Mouse (Mus musculus) hindbrain, embryonic 12.5 days (tissue): ENCODE results near the gene Lmtk2. TPM values are rescaled to one million over a fixed set of nuclear protein-coding genes. Genes with fewer than 3 reads are reported as not detected.

ENCODE experiments used
- ATAC-seq: fragments of 200-750 bp; cut with Nextera tagmentation; 2 replicates; pipeline ENCODE4 v1.8.0; 2017; ENCODE audit warnings: moderate TSS enrichment; ENCODE audit not compliant: low FRiP score
- H3K27ac ChIP-seq: fragments of 300-500 bp; sonication (generic); 2 replicates; pipeline ENCODE4 v1.5.1; 2016; ENCODE audit warnings: mild to moderate bottlenecking
- H3K27me3 ChIP-seq: fragments of 300-500 bp; sonication (generic); 2 replicates; pipeline ENCODE4 v1.6.1; 2016; ENCODE audit warnings: mild to moderate bottlenecking
- H3K36me3 ChIP-seq: fragments of 300-500 bp; sonication (generic); 2 replicates; pipeline ENCODE4 v1.6.1; 2016; ENCODE audit warnings: mild to moderate bottlenecking
- H3K4me1 ChIP-seq: fragments of 300-500 bp; sonication (generic); 2 replicates; pipeline ENCODE4 v1.6.1; 2016
- H3K4me2 ChIP-seq: fragments of 300-500 bp; sonication (generic); replicated peaks from 2 replicates; pipeline ENCODE4 v1.6.1; 2016; ENCODE audit warnings: mild to moderate bottlenecking
- H3K4me3 ChIP-seq: fragments of 300-500 bp; sonication (generic); 2 replicates; pipeline ENCODE4 v1.5.1; 2016; ENCODE audit warnings: mild to moderate bottlenecking
- H3K9ac ChIP-seq: fragments of 300-500 bp; sonication (generic); 2 replicates; pipeline ENCODE4 v1.6.1; 2016; ENCODE audit warnings: mild to moderate bottlenecking, moderate library complexity
- H3K9me3 ChIP-seq: fragments of 300-500 bp; sonication (generic); replicated peaks from 2 replicates; pipeline ENCODE4 v1.6.1; 2016; ENCODE audit warnings: mild to moderate bottlenecking
- WGBS: fragments of 180-500 bp; shearing (Covaris S2); methylation state at CpG from one replicate; pipeline ENCODE4 v1.1.7; 2016; 5-methylcytosine and 5-hydroxymethylcytosine counted together
- polyA plus RNA-seq: library from polyadenylated mRNA; unstranded; fragments of >200 nt; fragmentation: Nextera tagmentation; extraction: Ambion mirVana; gene quantifications from 2 replicates; pipeline ENCODE4 v1.2.1, GENCODE M21; 2016

Lmtk2 gene
- polyA plus RNA-seq, 1 experiment from 2014 or later: 8.5 TPM

DNA sequence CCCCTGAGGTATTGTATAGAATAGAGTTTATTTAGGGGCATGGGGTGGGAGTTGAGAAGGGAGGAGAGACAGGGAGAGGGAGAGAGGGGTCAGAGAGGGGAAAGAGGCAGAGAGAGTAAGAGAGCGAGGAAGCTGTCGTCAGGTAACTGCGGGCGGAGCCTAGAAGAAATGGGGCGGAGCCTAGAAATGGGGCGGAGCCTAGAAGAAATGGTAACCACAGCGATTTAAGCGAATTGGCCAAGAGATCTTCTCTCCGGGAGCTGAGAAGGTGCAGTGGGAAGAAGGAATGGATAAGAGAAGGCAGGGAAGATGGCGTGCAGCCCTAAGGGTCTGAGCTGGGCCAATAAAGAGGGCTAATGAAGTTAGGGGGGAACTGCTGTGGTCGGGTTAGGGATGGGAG, 126.0 kb downstream of the Lmtk2 start:
- Histone ChIP-seq H3K4me1 (peaks cover 20% of the 10 kb centered on the region), H3K27me3 (no peaks in the 10 kb centered on the region), H3K4me2 (no peak overlapping the region), H3K27ac (no peak overlapping the region), H3K36me3 (no peaks in the 10 kb centered on the region), H3K9ac (no peak overlapping the region), H3K4me3 (no peak overlapping the region), H3K9me3 (no peaks in the 10 kb centered on the region)
- ATAC-seq: no peak
- WGBS: 25% methylated on average over 11 of the region's 11 CpGs

DNA sequence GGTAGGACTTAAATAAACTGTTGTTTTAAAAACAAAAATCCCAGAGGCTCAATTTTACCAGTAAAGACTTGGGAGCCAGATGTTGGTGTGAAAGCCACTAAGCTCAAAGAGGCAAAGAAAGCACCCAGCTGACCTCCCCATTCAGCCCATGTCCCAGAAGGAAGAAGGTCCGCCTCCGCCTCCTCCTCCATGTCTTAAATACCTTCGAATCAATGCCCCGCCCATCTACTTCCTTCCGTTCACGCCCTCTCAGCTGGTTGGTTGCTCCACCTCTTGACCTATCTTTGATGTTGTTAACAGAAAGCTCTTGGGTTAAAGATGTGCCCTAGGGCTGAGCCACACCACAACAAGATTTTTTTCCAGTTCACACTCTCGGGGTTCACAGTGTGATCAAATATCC, 130.0 kb downstream of the Lmtk2 start:
- WGBS: 90% methylated on average over 7 of the region's 7 CpGs
- no peak overlapping the region for H3K4me2 ChIP-seq
- H3K27me3 ChIP-seq: no peaks in the 10 kb centered on the region
- no peaks in the 10 kb centered on the region for H3K4me1 ChIP-seq
- no peak for ATAC-seq
- no peaks in the 10 kb centered on the region for H3K36me3 ChIP-seq
- H3K27ac ChIP-seq: no peak overlapping the region
- no peak overlapping the region for H3K9ac ChIP-seq
- no peak overlapping the region for H3K4me3 ChIP-seq
- no peaks in the 10 kb centered on the region for H3K9me3 ChIP-seq

GRCm38 (mm10) chr5:144231410-144231809, 131.2 kb downstream of the Lmtk2 start:
- no peaks in the 10 kb centered on the region for H3K9me3 ChIP-seq
- H3K9ac ChIP-seq: no peak overlapping the region
- 80% methylated on average over 1 of the region's 1 CpGs for WGBS
- H3K27ac ChIP-seq: no peak overlapping the region
- no peaks in the 10 kb centered on the region for H3K27me3 ChIP-seq
- no peak for ATAC-seq
- H3K4me1 ChIP-seq: no peaks in the 10 kb centered on the region
- H3K36me3 ChIP-seq: no peaks in the 10 kb centered on the region
- no peak overlapping the region for H3K4me3 ChIP-seq
- H3K4me2 ChIP-seq: no peak overlapping the region

- Histone ChIP-seq H3K9me3 (no peaks in the 10 kb centered on the region), H3K27me3 (no peaks in the 10 kb centered on the region), H3K4me1 (no peaks in the 10 kb centered on the region), H3K27ac (no peak overlapping the region), H3K36me3 (no peaks in the 10 kb centered on the region), H3K9ac (no peak overlapping the region), H3K4me2 (no peak overlapping the region), H3K4me3 (no peak overlapping the region)
- 83% methylated on average over 5 of the region's 5 CpGs for WGBS
- ATAC-seq: no peak
Measured at GRCm38 (mm10) chr5:144232531-144232930, 132.3 kb downstream of the Lmtk2 start.

DNA sequence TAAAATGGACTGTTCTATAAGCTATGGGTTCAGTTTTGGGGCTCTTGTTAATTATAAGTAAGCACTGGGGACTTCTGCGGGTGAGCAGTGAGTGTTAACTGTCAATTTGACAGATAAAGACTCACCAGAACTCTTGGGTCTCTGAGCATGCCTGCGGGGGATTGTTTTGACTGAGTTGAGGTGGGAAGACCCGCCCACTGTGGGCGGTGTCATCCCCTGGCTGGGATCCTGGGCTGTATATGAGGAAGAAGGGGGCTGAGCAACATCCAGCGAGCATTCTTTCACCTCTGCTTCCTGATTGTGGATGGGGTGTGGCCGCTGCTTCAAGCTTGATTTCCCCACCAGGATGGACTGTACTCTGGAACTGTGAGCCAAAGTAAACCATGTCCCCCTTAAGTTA, 134.0 kb downstream of the Lmtk2 start:
- no peak for ATAC-seq

DNA sequence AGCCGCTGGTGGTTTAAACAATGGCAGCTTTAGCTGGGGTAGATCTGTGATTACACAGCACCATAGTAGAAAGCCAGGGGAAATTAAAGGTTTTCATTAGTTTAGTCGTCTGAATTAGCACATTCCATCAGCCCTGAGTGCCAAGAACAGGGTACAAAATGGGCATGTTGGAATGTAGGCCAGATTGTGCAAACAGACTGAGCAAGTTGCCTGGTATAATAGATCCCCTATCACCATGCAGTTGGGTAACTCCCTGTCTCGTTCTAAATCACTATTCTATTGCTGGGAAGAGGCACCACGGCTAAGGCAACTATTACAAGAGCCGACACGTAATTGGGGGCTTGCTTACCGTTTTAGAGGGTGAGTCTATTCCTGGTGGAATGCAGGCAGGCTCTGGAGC, 134.5 kb downstream of the Lmtk2 start:
- Histone ChIP-seq H3K9me3 (no peaks in the 10 kb centered on the region), H3K4me2 (no peak overlapping the region), H3K36me3 (no peaks in the 10 kb centered on the region), H3K27me3 (no peaks in the 10 kb centered on the region), H3K27ac (no peak overlapping the region), H3K9ac (no peak overlapping the region), H3K4me3 (no peak overlapping the region), H3K4me1 (no peaks in the 10 kb centered on the region)
- no peak for ATAC-seq
- 89% methylated on average over 7 of the region's 7 CpGs for WGBS

More for the DNA sequence above, 134.0 kb downstream of the Lmtk2 start:
- WGBS: 70% methylated on average over 6 of the region's 6 CpGs
- Histone ChIP-seq H3K27ac (no peak overlapping the region), H3K36me3 (no peaks in the 10 kb centered on the region), H3K4me3 (no peak overlapping the region), H3K9me3 (no peaks in the 10 kb centered on the region), H3K27me3 (no peaks in the 10 kb centered on the region), H3K4me1 (no peaks in the 10 kb centered on the region), H3K4me2 (no peak overlapping the region), H3K9ac (no peak overlapping the region)

Other genes with a start within 250 kb of the Lmtk2 start
- 0.39 and 0.47 TPM in 2 replicates for gene Ankrd61, start 202.8 kb upstream of the Lmtk2 start, polyA plus RNA-seq
- gene Aimp2, start 190.6 kb upstream of the Lmtk2 start, polyA plus RNA-seq: 72.7 and 81.4 TPM in 2 replicates
- gene Pms2, start 190.5 kb upstream of the Lmtk2 start, polyA plus RNA-seq: 27.1 and 30.2 TPM in 2 replicates
- gene Gm42421, start 172.3 kb upstream of the Lmtk2 start, polyA plus RNA-seq: 1.2 and 1.9 TPM in 2 replicates
- gene Rsph10b, start 167.4 kb upstream of the Lmtk2 start, polyA plus RNA-seq: 2.4 and 2.6 TPM in 2 replicates
- gene Ccz1, start 85.6 kb upstream of the Lmtk2 start, polyA plus RNA-seq: 99.4 and 108 TPM in 2 replicates
- not detected in 2 replicates for gene Ocm, start 73.8 kb upstream of the Lmtk2 start, polyA plus RNA-seq
- gene Bhlha15, start 89.8 kb downstream of the Lmtk2 start, polyA plus RNA-seq: 0.08 TPM in 2 replicates
- 35.9 and 36.6 TPM in 2 replicates for gene Tecpr1, start 123.2 kb downstream of the Lmtk2 start, polyA plus RNA-seq
- gene Bri3, start 144.0 kb downstream of the Lmtk2 start, polyA plus RNA-seq: 126 and 150 TPM in 2 replicates